Mouse (Mus musculus) megakaryocyte, embryonic 14.5 days (primary cell): ENCODE results near the gene Dars.

ENCODE experiments used
- FLI1 ChIP-seq: IDR thresholded peaks from 2 replicates; pipeline ENCODE4 v1.6.1; 2012; ENCODE audit warnings: low read length, inconsistent platforms, mixed read lengths
- GATA1 ChIP-seq: IDR thresholded peaks from 3 replicates; pipeline ENCODE4 v1.6.1; 2012; ENCODE audit warnings: mixed read lengths, low read length, inconsistent platforms, borderline replicate concordance

DNA sequence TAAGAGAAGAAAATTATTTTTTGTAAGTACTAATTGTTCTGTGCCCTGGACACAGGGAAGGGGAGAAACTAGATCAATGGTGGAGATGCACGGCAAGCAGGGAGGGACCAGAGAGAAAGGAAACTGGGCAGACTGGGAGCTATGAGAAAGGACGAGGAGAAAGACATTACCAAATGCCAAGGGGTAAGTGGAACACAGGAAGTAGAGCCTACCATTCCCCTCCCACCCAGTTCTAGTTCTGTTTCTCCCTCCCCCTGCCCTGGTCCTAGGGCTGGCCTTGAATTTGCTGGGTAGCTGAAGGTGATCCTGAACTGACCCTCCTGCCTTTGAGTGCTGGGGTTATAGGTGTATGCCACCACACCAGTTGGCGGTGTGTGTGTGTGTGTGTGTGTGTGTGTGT lies 45.2 kb upstream of the Dars start:
- TF ChIP-seq FLI1 (no peak), GATA1 (no peak)
